8 mouse cellular contexts compared by ENCODE assay signal in the genomic region with DNA sequence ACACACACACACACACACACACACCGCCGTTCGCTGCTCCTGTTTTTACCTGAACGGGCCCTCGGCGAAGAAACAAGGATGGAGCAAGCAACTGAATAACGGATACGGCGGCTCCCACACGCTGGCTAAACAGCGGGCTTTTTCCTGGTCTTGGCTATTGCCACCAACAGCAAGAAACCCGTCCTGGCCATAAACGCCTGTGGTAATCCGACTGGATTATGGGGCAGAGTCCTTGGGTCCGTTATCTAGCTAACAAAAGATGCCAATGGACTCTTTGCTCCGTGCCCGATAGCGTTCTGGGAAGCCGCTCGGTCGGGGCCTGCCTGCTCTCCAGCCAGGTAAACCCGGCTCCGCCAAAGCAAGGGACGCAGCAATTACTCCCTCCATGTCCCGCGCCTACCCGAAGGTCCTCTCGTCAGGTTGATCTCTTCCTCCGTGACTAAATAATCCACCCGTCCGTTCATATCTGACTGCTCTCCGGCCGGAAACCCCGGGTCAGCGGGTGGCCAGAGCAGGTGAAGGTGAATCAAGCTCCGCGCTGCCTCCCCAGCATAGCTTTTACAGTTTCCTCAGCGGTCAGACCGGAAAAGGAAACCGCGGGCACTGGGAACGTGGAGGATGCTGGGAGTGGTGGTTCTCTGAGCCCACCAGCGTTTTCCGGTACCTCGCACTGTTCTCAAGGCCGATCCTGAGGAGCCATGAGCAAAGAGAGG. TPM values are rescaled to one million over a fixed set of nuclear protein-coding genes. Genes with fewer than 3 reads are reported as not detected.
A peak's percentile ranks its signal among the peaks of the same experiment; 100 is the strongest.
DNase-seq lines count a peak whose midpoint lies in the region; ATAC-seq and TF ChIP-seq lines count a peak whose summit lies in the region.

A gene (minus strand): TSS at position 590 of the 713 bp plus-strand sequence.
A gene (minus strand): TSS at position 596 of the 713 bp plus-strand sequence.

- peak; percentile 93 for ATAC-seq in forebrain, embryonic 12.5 days (ENCODE audit: low FRiP score)
- ATAC-seq in heart, postnatal 0 days (ENCODE audit: insufficient read depth, low read depth): peak; percentile 93
- ATAC-seq in liver, embryonic 16.5 days (ENCODE audit: low read depth): peak; percentile 89
- ATAC-seq in neural tube, embryonic 13.5 days (ENCODE audit: low read depth): peak; percentile 95

- TF ChIP-seq CTCF in E14TG2a.4 (conservative IDR thresholded peaks at IDR 0.05; ENCODE audit: low read length): no peak
- TF ChIP-seq CTCF in heart, postnatal 0 days (IDR thresholded peaks at IDR 0.05; ENCODE audit: low read depth): no peak
- no peak for TF ChIP-seq CTCF in testis, adult 2 months (IDR thresholded peaks at IDR 0.05; ENCODE audit: control insufficient read depth, insufficient read depth, insufficient replicate concordance, low read depth, low read length)

- peaks cover 9% of the 10 kb centered on the region; the same call in 1 of the 2 replicates for H3K27me3 ChIP-seq in E14TG2a.4 (ENCODE audit: insufficient read depth, low read length)
- no peaks in the 10 kb centered on the region for H3K27me3 ChIP-seq in forebrain, embryonic 12.5 days
- no peaks in the 10 kb centered on the region for H3K27me3 ChIP-seq in heart, postnatal 0 days (ENCODE audit: control insufficient read depth, insufficient read depth, low read length)
- H3K27me3 ChIP-seq in liver, embryonic 16.5 days (ENCODE audit: control insufficient read depth, insufficient read depth, low read depth, low read length): no peaks in the 10 kb centered on the region
- no peaks in the 10 kb centered on the region for H3K27me3 ChIP-seq in neural tube, embryonic 13.5 days
- H3K27me3 ChIP-seq in testis, adult 2 months (ENCODE audit: control insufficient read depth, insufficient read depth, low read length): no peaks in the 10 kb centered on the region

- H3K36me3 ChIP-seq in E14TG2a.4 (ENCODE audit: insufficient read depth, low read length): no peaks in the 10 kb centered on the region
- no peaks in the 10 kb centered on the region for H3K36me3 ChIP-seq in forebrain, embryonic 12.5 days (replicated peaks)
- H3K36me3 ChIP-seq in heart, postnatal 0 days (replicated peaks; ENCODE audit: control insufficient read depth, insufficient read depth, low read length): no peaks in the 10 kb centered on the region
- H3K36me3 ChIP-seq in liver, embryonic 16.5 days (ENCODE audit: control insufficient read depth, insufficient read depth): no peaks in the 10 kb centered on the region
- no peaks in the 10 kb centered on the region for H3K36me3 ChIP-seq in neural tube, embryonic 13.5 days
- H3K36me3 ChIP-seq in testis, adult 2 months (ENCODE audit: control insufficient read depth, insufficient read depth, low read length): no peaks in the 10 kb centered on the region

- H3K9ac ChIP-seq in forebrain, embryonic 12.5 days: peak within 1 kb of the TSS; percentile 80
- peak within 1 kb of the TSS; percentile 82 for H3K9ac ChIP-seq in heart, postnatal 0 days (replicated peaks; ENCODE audit: low read depth, low read length)
- H3K9ac ChIP-seq in liver, embryonic 16.5 days (ENCODE audit: low read depth, low read length): peak within 1 kb of the TSS; percentile 79
- H3K9ac ChIP-seq in neural tube, embryonic 13.5 days: peak within 1 kb of the TSS; percentile 89

- no peaks in the 10 kb centered on the region for H3K9me3 ChIP-seq in E14TG2a.4 (ENCODE audit: low read length)
- H3K9me3 ChIP-seq in forebrain, embryonic 12.5 days: no peaks in the 10 kb centered on the region
- no peaks in the 10 kb centered on the region for H3K9me3 ChIP-seq in heart, postnatal 0 days (replicated peaks; ENCODE audit: control insufficient read depth, low read length)
- H3K9me3 ChIP-seq in liver, embryonic 16.5 days (replicated peaks; ENCODE audit: control insufficient read depth, low read length): no peaks in the 10 kb centered on the region
- H3K9me3 ChIP-seq in neural tube, embryonic 13.5 days: no peaks in the 10 kb centered on the region

- TF ChIP-seq EP300 in heart, postnatal 0 days (IDR thresholded peaks at IDR 0.05; ENCODE audit: low read depth): no peak

- peak; percentile 82 for TF ChIP-seq POLR2A in testis, adult 2 months (IDR thresholded peaks at IDR 0.05; ENCODE audit: control insufficient read depth, low read depth, low read length)

- under 1% methylated on average over 45 of the region's 46 CpGs for WGBS in forebrain, embryonic 12.5 days
- WGBS in heart, postnatal 0 days: under 1% methylated on average over 46 of the region's 46 CpGs
- under 1% methylated on average over 46 of the region's 46 CpGs for WGBS in liver, embryonic 16.5 days (ENCODE audit: insufficient replicate concordance)
- under 1% methylated on average over 46 of the region's 46 CpGs for WGBS in neural tube, embryonic 13.5 days

- peak within 1 kb of the TSS; percentile 94 for H3K4me3 ChIP-seq in E14TG2a.4 (replicated peaks; ENCODE audit: low read length)
- peak within 1 kb of the TSS; percentile 75 for H3K4me3 ChIP-seq in forebrain, embryonic 12.5 days (replicated peaks)
- H3K4me3 ChIP-seq in heart, postnatal 0 days (ENCODE audit: low read depth, low read length): peak within 1 kb of the TSS; percentile 98
- H3K4me3 ChIP-seq in liver, embryonic 16.5 days (ENCODE audit: low read depth, low read length): peak within 1 kb of the TSS; percentile 81
- peak within 1 kb of the TSS; percentile 86 for H3K4me3 ChIP-seq in neural tube, embryonic 13.5 days
- H3K4me3 ChIP-seq in testis, adult 2 months (ENCODE audit: control insufficient read depth, low read depth, low read length): peak within 1 kb of the TSS; percentile 100

- H3K4me1 ChIP-seq in E14TG2a.4 (replicated peaks; ENCODE audit: low read depth, low read length): peaks cover 21% of the 10 kb centered on the region
- peaks cover 14% of the 10 kb centered on the region for H3K4me1 ChIP-seq in forebrain, embryonic 12.5 days
- H3K4me1 ChIP-seq in heart, postnatal 0 days (ENCODE audit: control insufficient read depth, insufficient read depth): no peaks in the 10 kb centered on the region; the same call in 1 of the 2 replicates
- peaks cover 2% of the 10 kb centered on the region; the same call in 1 of the 2 replicates for H3K4me1 ChIP-seq in liver, embryonic 16.5 days (ENCODE audit: control insufficient read depth, low read depth, low read length)
- H3K4me1 ChIP-seq in neural tube, embryonic 13.5 days (replicated peaks): peaks cover 25% of the 10 kb centered on the region
- H3K4me1 ChIP-seq in testis, adult 2 months (ENCODE audit: control insufficient read depth, insufficient read depth, low read length): no peaks in the 10 kb centered on the region

- peak within 1 kb of the TSS; percentile 66 for H3K4me2 ChIP-seq in forebrain, embryonic 12.5 days
- peak within 1 kb of the TSS; percentile 71 for H3K4me2 ChIP-seq in heart, postnatal 0 days (ENCODE audit: low read depth, low read length)
- H3K4me2 ChIP-seq in liver, embryonic 16.5 days (ENCODE audit: low read depth, low read length): peak within 1 kb of the TSS; percentile 64
- peak within 1 kb of the TSS; percentile 69 for H3K4me2 ChIP-seq in neural tube, embryonic 13.5 days

- H3K27ac ChIP-seq in forebrain, embryonic 12.5 days: peak within 1 kb of the TSS; percentile 63
- peak within 1 kb of the TSS; percentile 73 for H3K27ac ChIP-seq in heart, postnatal 0 days (ENCODE audit: low read depth)
- H3K27ac ChIP-seq in liver, embryonic 16.5 days (ENCODE audit: low read length): peak within 1 kb of the TSS; percentile 76
- peak within 1 kb of the TSS; percentile 81 for H3K27ac ChIP-seq in neural tube, embryonic 13.5 days (replicated peaks)
- peak within 1 kb of the TSS; percentile 98 for H3K27ac ChIP-seq in testis, adult 2 months (ENCODE audit: control insufficient read depth, insufficient read depth, low read depth, low read length)

- peak; percentile 78 for DNase-seq in c-Kit-positive CD71-positive TER-119-positive erythroid progenitor cells, embryonic 14.5 days (ENCODE audit: low spot score)
- peak; percentile 87 for DNase-seq in heart, postnatal 0 days (ENCODE audit: low spot score)
- peak; percentile 86 to 90 for DNase-seq in kidney, postnatal 4 days

RNA-seq across cellular contexts. Expression of the first gene that starts in this region (rescaled TPM):
- 23.3 and 24.6 TPM in 2 replicates for polyA plus RNA-seq in forebrain, embryonic 12.5 days (2016; fragmentation: Nextera tagmentation; extraction: Ambion mirVana)
- total RNA-seq in heart, postnatal 0 days (2014; rRNA removed; ENCODE audit: low replicate concordance): 43.6 and 46.5 TPM in 2 replicates
- 25.4 and 27.8 TPM in 2 replicates for polyA plus RNA-seq in heart, postnatal 0 days (2015; fragmentation: Nextera tagmentation; extraction: Ambion mirVana)
- polyA plus RNA-seq in liver, embryonic 16.5 days (2015; fragmentation: Nextera tagmentation; extraction: Ambion mirVana): 10.3 and 10.6 TPM in 2 replicates
- polyA plus RNA-seq in neural tube, embryonic 13.5 days (2015; fragmentation: Nextera tagmentation; extraction: Ambion mirVana): 42.2 and 46.3 TPM in 2 replicates
- 40.6 and 45.4 TPM in 2 replicates for polyA plus RNA-seq in testis, adult 2 months (2012; rRNA removed)

RNA-seq across cellular contexts. Expression of the second gene that starts in this region (rescaled TPM):
- 30.9 and 34.2 TPM in 2 replicates for polyA plus RNA-seq in forebrain, embryonic 12.5 days (2016; fragmentation: Nextera tagmentation; extraction: Ambion mirVana)
- total RNA-seq in heart, postnatal 0 days (2014; rRNA removed; ENCODE audit: low replicate concordance): 17.2 and 58.7 TPM in 2 replicates
- 25.7 and 26.0 TPM in 2 replicates for polyA plus RNA-seq in heart, postnatal 0 days (2015; fragmentation: Nextera tagmentation; extraction: Ambion mirVana)
- 12.7 and 14.2 TPM in 2 replicates for polyA plus RNA-seq in liver, embryonic 16.5 days (2015; fragmentation: Nextera tagmentation; extraction: Ambion mirVana)
- 30.8 and 39.0 TPM in 2 replicates for polyA plus RNA-seq in neural tube, embryonic 13.5 days (2015; fragmentation: Nextera tagmentation; extraction: Ambion mirVana)
- polyA plus RNA-seq in testis, adult 2 months (2012; rRNA removed): 67.9 and 84.7 TPM in 2 replicates

Comparison
In these comparisons a context has a peak if more than half of its experiments do, and no peak if none do; other contexts are left out.
1. Peak in every context shown above with its lines: DNase-seq, ATAC-seq, H3K4me3 ChIP-seq and H3K27ac ChIP-seq.